Mouse (Mus musculus) sigmoid colon, adult 10 weeks (tissue): ENCODE measurements around the gene Hes3. TPM values are rescaled to one million over a fixed set of nuclear protein-coding genes. Genes with fewer than 3 reads are reported as not detected.

Experiments used
- polyA plus RNA-seq: library from polyadenylated mRNA; stranded (reverse); fragments of 350-450 nt; fragmentation: Illumina TruSeq; extraction: RNeasy Lipid Tissue Mini Kit (QIAGEN cat#74804); gene quantifications from one replicate; pipeline ENCODE4 v1.2.3, GENCODE M21; 2014; ENCODE audit warnings: low read depth, low replicate concordance

Gene Hes3
- not detected for polyA plus RNA-seq

DNA sequence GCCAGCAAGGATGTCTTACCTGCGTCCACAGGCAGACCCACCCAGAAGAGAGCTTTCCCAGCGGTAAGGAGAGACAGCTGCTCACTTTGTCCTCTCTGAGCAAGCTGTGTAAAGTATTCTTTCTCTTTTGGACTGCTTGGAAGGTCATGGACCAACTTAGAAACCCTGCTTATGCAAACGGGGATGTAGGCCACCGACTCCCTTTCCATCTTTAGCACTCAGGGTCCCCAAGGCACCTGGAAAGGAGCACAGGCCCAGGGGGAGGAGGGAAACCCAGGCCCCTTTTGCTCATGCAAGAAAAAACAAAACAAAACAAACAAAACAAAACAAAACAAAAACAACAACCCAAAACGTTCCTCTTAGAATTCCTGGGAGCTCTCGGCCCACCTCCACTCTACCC, at the start of gene Hes3:
TSS of gene Hes3 (minus strand) at position 101 of the 400 bp plus-strand sequence.

DNA sequence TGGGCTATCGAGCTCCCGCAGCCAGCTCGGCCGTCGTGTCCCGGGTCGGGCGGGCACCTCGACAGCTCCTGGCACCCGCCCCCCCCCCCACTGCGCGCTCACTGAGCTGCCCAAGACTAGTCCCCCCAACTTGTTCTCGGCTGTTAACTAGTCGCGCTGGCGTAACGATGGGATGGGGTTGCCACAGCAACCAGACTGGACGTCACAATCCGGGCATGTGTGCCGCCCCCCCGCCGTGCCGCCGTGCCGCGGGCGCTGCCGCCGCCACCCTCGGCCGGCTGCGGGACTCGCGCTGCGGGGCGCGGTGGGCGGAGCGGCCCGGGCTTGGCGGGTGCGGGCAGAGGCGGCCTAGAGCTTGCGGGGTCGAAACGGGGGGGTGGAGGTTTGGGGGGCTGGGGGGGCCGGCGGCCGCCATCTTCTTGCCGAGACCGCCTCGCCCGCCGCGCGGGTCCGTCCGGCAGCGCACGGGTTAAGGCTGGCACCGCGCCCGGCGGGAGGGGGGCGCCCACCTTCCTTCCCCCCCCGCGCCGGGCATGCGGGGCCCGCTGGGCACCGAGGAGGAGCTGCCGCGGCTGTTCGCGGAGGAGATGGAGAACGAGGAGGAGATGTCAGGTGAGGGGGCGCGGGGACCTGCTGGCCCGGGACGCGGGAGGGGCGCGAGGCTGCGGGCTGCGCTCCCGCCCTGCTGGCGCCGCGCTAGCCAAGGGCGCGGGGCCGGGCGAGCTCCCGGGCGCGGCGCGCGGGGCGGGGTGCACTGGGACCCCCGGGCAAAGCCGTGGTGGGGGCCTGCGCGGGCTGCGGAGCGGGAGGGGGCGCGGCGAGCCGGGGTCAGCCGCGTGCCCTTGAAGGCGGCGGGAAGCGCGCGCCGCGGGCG, 47.2 kb upstream of the Hes3 start, which contains the start of gene Chd5:
TSS of gene Chd5 (plus strand) at position 233 of the 874 bp plus-strand sequence.

DNA sequence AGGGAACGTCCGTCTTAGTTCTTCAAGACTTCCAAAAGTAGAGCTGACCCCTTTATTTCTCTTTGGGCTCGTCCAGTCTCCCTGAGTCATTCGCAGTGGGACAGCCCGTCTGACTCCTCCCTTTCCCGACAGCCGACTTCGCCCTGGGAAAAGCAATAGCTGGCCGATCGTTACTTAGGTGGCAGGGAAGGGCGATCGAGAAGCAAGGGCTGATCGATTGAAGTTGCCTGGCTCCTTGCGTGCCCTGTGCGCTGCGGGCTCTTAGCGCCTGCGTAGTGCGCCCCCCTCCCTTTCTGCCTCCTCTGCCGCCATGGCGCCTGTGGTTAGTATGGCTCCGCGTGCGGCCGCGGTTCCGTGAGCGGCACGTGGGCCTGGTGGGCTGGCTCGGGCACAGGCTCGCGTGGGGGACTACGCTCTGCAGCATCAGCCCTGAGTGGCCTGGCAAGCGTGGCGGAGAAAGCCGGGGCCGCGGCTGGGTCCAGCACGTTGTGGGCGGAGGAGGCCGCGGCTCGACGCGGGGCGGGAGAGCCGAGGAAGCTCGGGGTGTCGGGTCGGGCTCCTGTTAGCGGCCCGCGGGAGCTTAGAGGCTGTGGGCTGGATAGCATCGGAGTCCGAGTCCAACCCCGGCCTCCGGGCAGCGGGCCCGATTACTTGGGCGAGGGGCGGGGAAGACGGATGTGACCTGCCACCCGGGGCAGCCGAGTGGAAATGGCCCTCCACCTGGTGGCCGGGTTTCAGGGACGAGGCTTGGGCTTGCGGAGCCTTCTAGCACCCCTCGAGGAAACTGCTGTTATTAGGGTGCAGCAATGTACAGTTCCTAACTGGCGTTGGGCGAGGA, 34.3 kb upstream of the Hes3 start, which contains the start of gene Rpl22:
TSS of gene Rpl22 (plus strand) at position 169 of the 838 bp plus-strand sequence.

DNA sequence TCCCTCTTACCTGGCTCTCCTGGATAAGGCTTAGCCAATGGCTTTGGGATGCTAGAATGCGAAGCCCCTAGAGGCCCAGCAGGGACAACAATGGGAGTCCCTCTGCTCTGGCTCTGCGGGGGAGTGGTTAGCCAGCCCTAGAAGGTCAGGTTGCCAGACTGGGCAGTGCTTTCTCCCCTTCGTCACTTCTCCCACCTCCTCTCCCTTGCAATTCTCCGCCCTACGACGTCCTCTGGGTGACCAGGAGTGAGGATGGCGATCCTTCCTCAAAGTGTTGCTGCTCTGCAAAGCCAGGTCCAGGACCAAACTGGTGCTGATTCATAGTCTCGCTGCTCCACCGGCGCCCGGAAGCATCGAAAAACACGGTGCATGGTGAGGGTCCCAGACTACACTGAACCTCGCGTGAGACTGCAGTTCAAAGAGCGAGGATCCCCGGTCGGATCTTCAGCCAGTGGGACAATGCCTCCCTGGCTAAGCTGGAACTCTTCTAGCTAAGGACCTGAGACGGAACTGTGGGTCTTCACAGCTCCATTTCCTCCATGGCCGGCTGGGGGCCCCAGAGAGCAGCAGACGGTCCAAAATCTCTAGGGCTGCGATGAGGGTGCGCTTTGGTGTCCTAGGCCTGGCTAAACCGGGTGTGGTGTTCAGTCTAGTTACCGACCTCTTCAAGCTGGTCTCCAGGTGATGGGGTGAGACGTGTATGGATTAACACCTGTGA, 27.2 kb upstream of the Hes3 start, which contains the start of gene Rnf207:
TSS of gene Rnf207 (minus strand) at position 477 of the 718 bp plus-strand sequence.

DNA sequence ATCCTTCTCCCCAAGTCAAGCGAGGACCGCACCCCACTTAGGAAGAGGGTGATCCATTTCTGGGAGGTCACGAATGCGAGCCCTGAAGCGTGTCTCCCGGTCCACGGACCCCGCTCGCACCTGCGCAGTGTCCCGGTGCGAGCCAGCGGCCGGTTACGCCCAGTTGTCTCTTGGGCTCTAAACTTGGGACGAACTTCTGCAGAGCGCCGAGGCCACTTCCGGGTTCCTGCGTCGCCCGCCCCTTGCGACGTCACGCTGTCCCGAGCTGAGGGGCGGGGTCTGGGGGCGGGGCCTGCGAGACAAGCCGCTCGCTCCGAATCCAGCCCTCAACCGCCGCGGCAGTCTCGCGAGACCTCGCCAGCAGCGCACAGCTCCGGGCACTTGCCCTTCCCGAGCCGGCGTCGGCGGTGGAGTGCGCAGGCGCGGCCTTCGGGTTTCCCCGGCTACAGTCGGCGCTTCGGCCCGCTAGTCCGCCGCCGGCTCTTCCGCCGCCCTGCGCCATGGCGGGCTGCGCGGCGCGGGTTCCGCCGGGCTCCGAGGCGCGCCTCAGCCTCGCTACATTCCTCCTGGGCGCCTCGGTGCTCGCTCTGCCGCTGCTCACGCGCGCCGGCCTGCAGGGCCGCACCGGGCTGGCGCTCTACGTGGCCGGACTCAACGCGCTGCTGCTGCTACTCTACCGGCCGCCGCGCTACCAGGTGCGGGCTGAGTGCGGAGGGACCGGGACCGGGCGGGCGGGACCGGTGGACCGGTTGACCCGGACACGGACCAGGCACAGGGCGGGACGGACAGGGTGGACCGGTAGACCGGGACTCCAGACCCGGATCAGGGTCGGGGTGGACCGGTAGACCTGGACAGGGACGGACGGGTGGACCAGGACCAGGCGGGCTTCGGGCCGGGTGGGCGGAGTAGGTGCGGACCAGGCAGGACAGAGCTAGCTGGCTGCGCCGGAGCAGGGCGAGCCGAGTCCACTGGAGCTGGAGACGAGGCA, 5.7 kb upstream of the Hes3 start, which contains the start of gene Icmt:
TSS of gene Icmt (plus strand) at position 354 of the 988 bp plus-strand sequence.

DNA sequence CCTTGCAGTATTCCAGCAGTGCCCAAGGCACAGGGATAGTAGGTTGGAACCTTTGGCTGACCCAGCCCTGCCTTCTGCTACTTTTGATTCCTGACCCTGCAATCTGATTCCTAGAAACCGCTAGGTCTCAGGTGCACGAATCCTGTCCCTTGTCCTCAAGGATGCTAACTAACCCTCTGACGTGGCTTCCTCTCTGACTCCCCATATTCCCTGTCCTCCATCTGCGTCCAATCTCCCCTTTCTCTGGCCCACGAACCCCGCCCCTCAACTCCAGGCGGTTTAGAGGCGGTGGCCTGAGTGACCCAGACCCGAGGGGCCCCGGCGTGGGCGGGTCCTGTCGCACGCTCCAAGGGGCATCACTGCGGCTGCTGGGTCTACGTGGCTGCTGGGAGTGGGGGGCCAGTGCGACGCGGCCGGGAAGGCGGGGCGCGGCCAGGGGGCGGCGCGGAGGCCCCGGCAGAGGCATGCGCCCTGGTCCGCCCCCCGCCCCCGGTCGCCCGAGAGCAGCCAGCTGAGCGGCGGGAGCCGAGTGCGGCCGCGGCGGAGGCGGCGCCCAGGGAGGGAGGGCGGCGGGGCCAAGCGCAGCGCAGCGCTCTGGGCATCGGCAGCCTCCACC, 17.7 kb downstream of the Hes3 start, which contains the start of gene Gpr153:
TSS of gene Gpr153 (plus strand) at position 612 of the 616 bp plus-strand sequence.

Other genes with a start within 250 kb of the Hes3 start
- not detected for gene Plekhg5, start 219.2 kb downstream of the Hes3 start, polyA plus RNA-seq
- not detected for gene Tnfrsf25, start 175.7 kb downstream of the Hes3 start, polyA plus RNA-seq
- 4.1 TPM for gene Espn, start 139.3 kb downstream of the Hes3 start, polyA plus RNA-seq
- gene Hes2, start 132.8 kb downstream of the Hes3 start, polyA plus RNA-seq: 1.7 TPM
- 2.2 TPM for gene Acot7, start 113.5 kb downstream of the Hes3 start, polyA plus RNA-seq
- 2.1 TPM for gene Gpr153, start 17.4 kb downstream of the Hes3 start, polyA plus RNA-seq
- gene Icmt, start 5.6 kb upstream of the Hes3 start, polyA plus RNA-seq: 9.4 TPM
- gene Rnf207, start 27.3 kb upstream of the Hes3 start, polyA plus RNA-seq: 0.82 TPM
- gene Rpl22, start 34.1 kb upstream of the Hes3 start, polyA plus RNA-seq: 461 TPM
- gene Chd5, start 47.0 kb upstream of the Hes3 start, polyA plus RNA-seq: 0.09 TPM
- gene Nphp4, start 185.0 kb upstream of the Hes3 start, polyA plus RNA-seq: not detected
- 0.85 TPM for gene Kcnab2, start 186.2 kb upstream of the Hes3 start, polyA plus RNA-seq